Mouse (Mus musculus): ENCODE measurements around the gene Syce2. TPM values are rescaled to one million over a fixed set of nuclear protein-coding genes. Genes with fewer than 3 reads are reported as not detected.

The Syce2 gene
- polyA plus RNA-seq, 1 experiment from 2014 or later, result 30.6 TPM

GRCm38 (mm10) chr8:84913960-84914359 lies 42.0 kb downstream of the Syce2 start:
- Histone ChIP-seq H3K4me3 (ENCODE audit: low read depth, low read length) (no peak overlapping the region), H3K9me3 (ENCODE audit: low read length) (no peaks in the 10 kb centered on the region), H3K4me1 (ENCODE audit: insufficient read depth) (peaks cover 25% of the 10 kb centered on the region), H3K36me3 (replicated peaks; ENCODE audit: insufficient read depth, low read length) (peaks cover 3% of the 10 kb centered on the region; the same call in 1 of the 2 replicates), H3K27me3 (ENCODE audit: insufficient read depth, low read length) (peaks cover 21% of the 10 kb centered on the region), H3K27ac (ENCODE audit: low read depth) (no peak overlapping the region), H3K4me2 (ENCODE audit: low read depth, low read length) (peak overlapping the region; percentile 81), H3K9ac (replicated peaks) (no peak overlapping the region)
- TF ChIP-seq EP300 (IDR thresholded peaks at IDR 0.05; ENCODE audit: low read depth) (no peak), CTCF (IDR thresholded peaks at IDR 0.05; ENCODE audit: low read depth) (peak; percentile 68)
- DNase-seq (peak; percentile 74), ATAC-seq (no peak)
- 34% methylated on average over 4 of the region's 4 CpGs for WGBS (ENCODE audit: insufficient replicate concordance)

- no peak overlapping the region for H3K4me2 ChIP-seq (ENCODE audit: low read depth, low read length)
- peaks cover 12% of the 10 kb centered on the region for H3K4me1 ChIP-seq (ENCODE audit: insufficient read depth)
- no peaks in the 10 kb centered on the region for H3K9me3 ChIP-seq (ENCODE audit: low read length)
- H3K27ac ChIP-seq (ENCODE audit: low read depth), result no peak overlapping the region
- no peak for ATAC-seq
- H3K9ac ChIP-seq (replicated peaks), result no peak overlapping the region
- DNase-seq, result no peak
- H3K4me3 ChIP-seq (ENCODE audit: low read depth, low read length), result no peak overlapping the region
- peaks cover 21% of the 10 kb centered on the region for H3K27me3 ChIP-seq (ENCODE audit: insufficient read depth, low read length)
- TF ChIP-seq EP300 (IDR thresholded peaks at IDR 0.05; ENCODE audit: low read depth) (no peak), CTCF (IDR thresholded peaks at IDR 0.05; ENCODE audit: low read depth) (no peak)
- no peaks in the 10 kb centered on the region; the same call in 1 of the 2 replicates for H3K36me3 ChIP-seq (replicated peaks; ENCODE audit: insufficient read depth, low read length)
- 86% methylated on average over 8 of the region's 8 CpGs for WGBS (ENCODE audit: insufficient replicate concordance)
These were observed 43.4 kb downstream of the Syce2 start for GRCm38 (mm10) chr8:84915269-84915668.

DNA sequence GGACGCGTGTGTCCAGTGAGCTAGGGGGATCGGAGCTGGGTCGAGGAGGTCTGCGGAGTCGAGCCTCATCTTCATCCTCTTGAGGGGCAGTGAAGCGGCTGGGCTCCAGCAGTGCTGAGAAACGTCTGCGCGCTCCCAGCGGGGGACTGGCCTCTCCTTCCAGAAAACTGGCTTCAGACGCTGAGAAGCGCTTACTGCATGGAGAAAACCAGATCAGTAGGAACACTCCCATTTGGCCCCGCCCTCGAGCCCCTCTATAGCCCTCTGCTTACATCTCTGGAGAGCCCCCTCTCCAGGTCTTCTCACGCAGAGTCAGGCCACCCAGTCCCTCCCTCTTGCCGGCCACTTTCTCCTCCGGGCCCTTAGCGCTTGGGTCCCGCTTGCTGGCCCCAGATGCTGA lies 45.9 kb downstream of the Syce2 start:
- DNase-seq, result no peak
- peaks cover 8% of the 10 kb centered on the region for H3K4me1 ChIP-seq (ENCODE audit: insufficient read depth)
- H3K36me3 ChIP-seq (replicated peaks; ENCODE audit: insufficient read depth, low read length), result no peaks in the 10 kb centered on the region
- H3K27me3 ChIP-seq (ENCODE audit: insufficient read depth, low read length), result peaks cover 8% of the 10 kb centered on the region
- TF ChIP-seq CTCF (IDR thresholded peaks at IDR 0.05; ENCODE audit: low read depth) (no peak), EP300 (IDR thresholded peaks at IDR 0.05; ENCODE audit: low read depth) (no peak)
- no peak overlapping the region for H3K4me3 ChIP-seq (ENCODE audit: low read depth, low read length)
- WGBS (ENCODE audit: insufficient replicate concordance), result 49% methylated on average over 20 of the region's 20 CpGs
- H3K9me3 ChIP-seq (ENCODE audit: low read length), result no peaks in the 10 kb centered on the region
- H3K27ac ChIP-seq (ENCODE audit: low read depth), result no peak overlapping the region
- no peak overlapping the region for H3K4me2 ChIP-seq (ENCODE audit: low read depth, low read length)
- no peak for ATAC-seq
- H3K9ac ChIP-seq (replicated peaks), result no peak overlapping the region

GRCm38 (mm10) chr8:84918646-84919045 lies 46.7 kb downstream of the Syce2 start:
- Histone ChIP-seq H3K9me3 (ENCODE audit: low read length) (no peaks in the 10 kb centered on the region), H3K4me1 (ENCODE audit: insufficient read depth) (peaks cover under 1% of the 10 kb centered on the region; the same call in 1 of the 2 replicates), H3K27ac (ENCODE audit: low read depth) (no peak overlapping the region), H3K36me3 (replicated peaks; ENCODE audit: insufficient read depth, low read length) (no peaks in the 10 kb centered on the region), H3K4me3 (ENCODE audit: low read depth, low read length) (no peak overlapping the region), H3K4me2 (ENCODE audit: low read depth, low read length) (no peak overlapping the region), H3K9ac (replicated peaks) (no peak overlapping the region), H3K27me3 (ENCODE audit: insufficient read depth, low read length) (peaks cover 4% of the 10 kb centered on the region; the same call in 1 of the 2 replicates)
- WGBS (ENCODE audit: insufficient replicate concordance), result 88% methylated on average over 15 of the region's 15 CpGs
- TF ChIP-seq EP300 (IDR thresholded peaks at IDR 0.05; ENCODE audit: low read depth), result no peak
- no peak for TF ChIP-seq CTCF (IDR thresholded peaks at IDR 0.05; ENCODE audit: low read depth)
- DNase-seq (no peak), ATAC-seq (no peak)

- no peak overlapping the region for H3K4me2 ChIP-seq (ENCODE audit: low read depth, low read length)
- TF ChIP-seq EP300 (IDR thresholded peaks at IDR 0.05; ENCODE audit: low read depth) (no peak), CTCF (IDR thresholded peaks at IDR 0.05; ENCODE audit: low read depth) (no peak)
- no peaks in the 10 kb centered on the region for H3K9me3 ChIP-seq (ENCODE audit: low read length)
- ATAC-seq, result no peak
- 73% methylated on average over 2 of the region's 2 CpGs for WGBS (ENCODE audit: insufficient replicate concordance)
- no peaks in the 10 kb centered on the region for H3K4me1 ChIP-seq (ENCODE audit: insufficient read depth)
- no peaks in the 10 kb centered on the region for H3K36me3 ChIP-seq (replicated peaks; ENCODE audit: insufficient read depth, low read length)
- H3K4me3 ChIP-seq (ENCODE audit: low read depth, low read length), result no peak overlapping the region
- H3K27me3 ChIP-seq (ENCODE audit: insufficient read depth, low read length), result peaks cover 4% of the 10 kb centered on the region; the same call in 1 of the 2 replicates
- no peak overlapping the region for H3K9ac ChIP-seq (replicated peaks)
- DNase-seq, result no peak
- no peak overlapping the region for H3K27ac ChIP-seq (ENCODE audit: low read depth)
These were observed 49.7 kb downstream of the Syce2 start for GRCm38 (mm10) chr8:84921596-84921995.

DNA sequence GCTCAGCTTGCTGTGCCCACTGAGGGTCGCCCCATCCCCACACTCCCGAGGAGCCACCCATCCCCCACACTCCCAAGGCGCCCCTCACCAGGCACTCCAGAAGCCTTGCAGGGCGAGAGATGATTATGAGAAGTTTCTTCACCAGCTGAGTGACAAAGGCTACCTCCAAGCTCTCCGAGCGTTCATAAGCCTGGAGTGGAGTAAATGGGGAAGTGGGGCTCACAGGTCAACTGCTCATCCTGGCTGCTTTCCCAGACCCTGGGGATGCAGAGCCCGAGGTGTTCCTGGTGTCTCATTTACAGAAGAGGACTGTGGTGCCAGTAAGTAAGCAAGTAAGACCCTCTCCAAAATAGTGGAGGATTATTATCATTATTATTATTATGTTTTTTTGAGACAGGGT lies 53.6 kb downstream of the Syce2 start:
- H3K9ac ChIP-seq (replicated peaks), result no peak overlapping the region
- no peaks in the 10 kb centered on the region for H3K36me3 ChIP-seq (replicated peaks; ENCODE audit: insufficient read depth, low read length)
- 55% methylated on average over 6 of the region's 7 CpGs for WGBS (ENCODE audit: insufficient replicate concordance)
- H3K4me2 ChIP-seq (ENCODE audit: low read depth, low read length), result no peak overlapping the region
- peaks cover 4% of the 10 kb centered on the region; the same call in 1 of the 2 replicates for H3K4me1 ChIP-seq (ENCODE audit: insufficient read depth)
- H3K27ac ChIP-seq (ENCODE audit: low read depth), result no peak overlapping the region
- TF ChIP-seq CTCF (IDR thresholded peaks at IDR 0.05; ENCODE audit: low read depth) (no peak), EP300 (IDR thresholded peaks at IDR 0.05; ENCODE audit: low read depth) (no peak)
- H3K9me3 ChIP-seq (ENCODE audit: low read length), result no peaks in the 10 kb centered on the region
- peaks cover 23% of the 10 kb centered on the region for H3K27me3 ChIP-seq (ENCODE audit: insufficient read depth, low read length)
- no peak for ATAC-seq
- DNase-seq, result peak; percentile 13
- no peak overlapping the region for H3K4me3 ChIP-seq (ENCODE audit: low read depth, low read length)

GRCm38 (mm10) chr8:84927513-84927912 lies 55.6 kb downstream of the Syce2 start:
- H3K27ac ChIP-seq (ENCODE audit: low read depth), result no peak overlapping the region
- no peak for TF ChIP-seq EP300 (IDR thresholded peaks at IDR 0.05; ENCODE audit: low read depth)
- no peak for TF ChIP-seq CTCF (IDR thresholded peaks at IDR 0.05; ENCODE audit: low read depth)
- peaks cover 4% of the 10 kb centered on the region; the same call in 1 of the 2 replicates for H3K4me1 ChIP-seq (ENCODE audit: insufficient read depth)
- no peak overlapping the region for H3K9ac ChIP-seq (replicated peaks)
- H3K4me3 ChIP-seq (ENCODE audit: low read depth, low read length), result no peak overlapping the region
- H3K36me3 ChIP-seq (replicated peaks; ENCODE audit: insufficient read depth, low read length), result no peaks in the 10 kb centered on the region
- peaks cover 28% of the 10 kb centered on the region for H3K27me3 ChIP-seq (ENCODE audit: insufficient read depth, low read length)
- no peak overlapping the region for H3K4me2 ChIP-seq (ENCODE audit: low read depth, low read length)
- peak; percentile 87 for ATAC-seq
- 87% methylated on average over 1 of the region's 1 CpGs for WGBS (ENCODE audit: insufficient replicate concordance)
- H3K9me3 ChIP-seq (ENCODE audit: low read length), result no peaks in the 10 kb centered on the region
- peak; percentile 77 for DNase-seq
